Mouse (Mus musculus) lung, postnatal 25 days (tissue): ENCODE measurements around the gene Mctp1.
A peak's percentile ranks its signal among the peaks of the same experiment; 100 is the strongest.
"Not testable (repeated sequence)": the region's sequence is repeated elsewhere in the genome, so short reads cannot be mapped to it uniquely, and the experiment has no call there.

Experiments used
- DNase-seq: peaks from one replicate; pipeline ENCODE4 v3.0.0; 2022; ENCODE audit warnings: low spot score

The Mctp1 gene

GRCm38 (mm10) chr13:76482998-76483397 lies 98.7 kb downstream of the Mctp1 start:
- no peak for DNase-seq

GRCm38 (mm10) chr13:76484086-76484709 lies 99.9 kb downstream of the Mctp1 start:
- DNase-seq: peak; percentile 1

GRCm38 (mm10) chr13:76515896-76516295 lies 131.6 kb downstream of the Mctp1 start:
- DNase-seq: no peak

- DNase-seq: no peak
Observed at GRCm38 (mm10) chr13:76523170-76523569, 138.8 kb downstream of the Mctp1 start.

- no peak for DNase-seq
Observed at GRCm38 (mm10) chr13:76527326-76527725, 143.0 kb downstream of the Mctp1 start.

- DNase-seq: no peak
Observed at GRCm38 (mm10) chr13:76527751-76528150, 143.4 kb downstream of the Mctp1 start.

- DNase-seq: no peak
Observed at GRCm38 (mm10) chr13:76529915-76530314, 145.6 kb downstream of the Mctp1 start.

GRCm38 (mm10) chr13:76530867-76531504 lies 146.7 kb downstream of the Mctp1 start:
- no peak for DNase-seq

GRCm38 (mm10) chr13:76547854-76548253 lies 163.5 kb downstream of the Mctp1 start:
- DNase-seq: no peak

GRCm38 (mm10) chr13:76560918-76561317 lies 176.6 kb downstream of the Mctp1 start:
- DNase-seq: no peak

- DNase-seq: no peak
Observed at GRCm38 (mm10) chr13:76561594-76561993, 177.3 kb downstream of the Mctp1 start.

- DNase-seq: no peak
Observed at GRCm38 (mm10) chr13:76564061-76564460, 179.7 kb downstream of the Mctp1 start.

- no peak for DNase-seq
Observed at GRCm38 (mm10) chr13:76566024-76566423, 181.7 kb downstream of the Mctp1 start.

GRCm38 (mm10) chr13:76567448-76567847 lies 183.1 kb downstream of the Mctp1 start:
- no peak for DNase-seq

GRCm38 (mm10) chr13:76568569-76569211 lies 184.4 kb downstream of the Mctp1 start:
- no peak for DNase-seq

GRCm38 (mm10) chr13:76579414-76579813 lies 195.1 kb downstream of the Mctp1 start:
- DNase-seq: peak; percentile 61

- DNase-seq: peak; percentile 7
Observed at GRCm38 (mm10) chr13:76585447-76585846, 201.1 kb downstream of the Mctp1 start.

- not testable (repeated sequence) for DNase-seq
Observed at GRCm38 (mm10) chr13:76590709-76591108, 206.4 kb downstream of the Mctp1 start.

GRCm38 (mm10) chr13:76591189-76591588 lies 206.9 kb downstream of the Mctp1 start:
- no peak for DNase-seq

- no peak for DNase-seq
Observed at GRCm38 (mm10) chr13:76591692-76592091, 207.4 kb downstream of the Mctp1 start.

- DNase-seq: no peak
Observed at GRCm38 (mm10) chr13:76592908-76593307, 208.6 kb downstream of the Mctp1 start.

- DNase-seq: no peak
Observed at GRCm38 (mm10) chr13:76597005-76597404, 212.7 kb downstream of the Mctp1 start.

- no peak for DNase-seq
Observed at GRCm38 (mm10) chr13:76609425-76609824, 225.1 kb downstream of the Mctp1 start.
